Mouse (Mus musculus): ENCODE results near the gene Rhou.

Gene Rhou

DNA sequence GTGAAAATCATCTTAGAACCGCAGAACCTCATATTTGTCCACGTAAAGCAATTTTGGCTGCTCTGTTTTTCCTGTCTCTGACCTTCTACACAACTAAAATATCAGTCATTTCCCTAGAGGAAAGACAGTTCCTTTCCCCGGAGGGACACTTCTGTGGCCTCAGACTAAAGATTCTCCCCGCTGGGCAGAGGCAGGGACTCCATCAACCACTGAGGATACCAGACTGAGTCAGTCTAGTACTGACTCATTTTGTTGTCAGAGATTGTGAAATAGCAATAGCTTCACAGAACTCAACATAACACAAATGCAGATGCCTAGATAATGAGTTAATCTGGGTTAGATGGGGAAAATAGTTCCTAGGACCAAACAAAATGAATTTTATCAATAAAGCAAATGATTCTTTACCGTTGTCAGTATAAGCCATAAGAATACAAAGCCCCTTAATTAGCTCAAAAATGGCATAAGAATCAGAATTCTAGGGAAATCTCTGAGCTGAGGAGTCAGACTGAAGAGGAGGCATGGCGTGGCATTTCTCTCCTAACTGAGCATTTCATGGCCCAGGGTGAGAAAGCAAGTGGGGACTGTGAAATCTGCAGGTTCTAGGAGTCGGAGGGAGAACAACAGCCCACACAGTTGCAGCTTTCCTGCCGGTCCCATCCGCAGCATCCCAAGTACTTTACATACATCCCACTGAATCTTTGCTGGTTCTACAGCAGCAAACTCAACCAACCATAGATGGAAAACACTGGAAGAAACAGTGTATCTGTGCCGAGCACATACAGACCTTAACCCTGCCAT is 38.6 kb downstream of the Rhou start:
- no peak for DNase-seq (ENCODE audit: low spot score in 2 of 2)

DNA sequence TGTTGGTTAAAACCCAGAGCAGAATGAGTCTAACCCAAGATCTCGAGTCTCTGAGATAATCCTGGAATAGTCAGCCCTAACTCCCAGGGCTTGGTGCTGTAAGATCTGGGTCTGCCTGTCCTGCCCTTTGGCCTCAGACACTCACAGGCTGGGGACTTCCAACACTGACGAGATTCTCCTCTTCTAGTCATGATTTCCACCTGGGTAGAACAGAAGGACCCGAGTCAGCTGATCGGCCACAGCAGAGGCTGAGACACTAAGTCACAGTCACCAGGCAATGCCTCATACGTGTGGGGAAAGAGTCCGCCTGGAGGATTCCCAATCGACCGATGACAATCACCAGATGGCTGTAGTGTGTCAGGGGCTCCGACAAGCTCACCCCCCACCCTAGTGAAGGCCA is 42.4 kb downstream of the Rhou start:
- no peak for DNase-seq (ENCODE audit: low spot score in 2 of 2)

DNA sequence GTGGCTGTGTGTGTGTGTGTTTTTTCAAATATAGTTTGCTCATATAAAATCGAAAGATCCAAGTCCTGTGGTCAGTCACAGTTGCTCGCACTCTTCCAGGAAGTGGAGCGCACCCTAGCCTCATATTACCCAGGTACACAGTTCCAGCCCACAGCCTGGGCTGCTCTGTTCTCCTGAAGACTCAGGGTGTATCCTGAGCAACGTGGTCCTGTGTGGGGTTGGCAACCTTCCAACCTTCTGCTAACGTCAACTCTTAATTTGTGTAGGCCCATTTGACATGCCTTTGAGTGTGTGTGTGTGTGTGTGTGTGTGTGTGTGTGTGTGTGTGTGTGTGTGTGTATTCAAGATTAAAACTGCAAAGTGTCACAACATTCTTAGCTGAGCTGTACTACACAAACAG is 43.6 kb downstream of the Rhou start:
- DNase-seq (ENCODE audit: low spot score in 2 of 2) = no peak

DNA sequence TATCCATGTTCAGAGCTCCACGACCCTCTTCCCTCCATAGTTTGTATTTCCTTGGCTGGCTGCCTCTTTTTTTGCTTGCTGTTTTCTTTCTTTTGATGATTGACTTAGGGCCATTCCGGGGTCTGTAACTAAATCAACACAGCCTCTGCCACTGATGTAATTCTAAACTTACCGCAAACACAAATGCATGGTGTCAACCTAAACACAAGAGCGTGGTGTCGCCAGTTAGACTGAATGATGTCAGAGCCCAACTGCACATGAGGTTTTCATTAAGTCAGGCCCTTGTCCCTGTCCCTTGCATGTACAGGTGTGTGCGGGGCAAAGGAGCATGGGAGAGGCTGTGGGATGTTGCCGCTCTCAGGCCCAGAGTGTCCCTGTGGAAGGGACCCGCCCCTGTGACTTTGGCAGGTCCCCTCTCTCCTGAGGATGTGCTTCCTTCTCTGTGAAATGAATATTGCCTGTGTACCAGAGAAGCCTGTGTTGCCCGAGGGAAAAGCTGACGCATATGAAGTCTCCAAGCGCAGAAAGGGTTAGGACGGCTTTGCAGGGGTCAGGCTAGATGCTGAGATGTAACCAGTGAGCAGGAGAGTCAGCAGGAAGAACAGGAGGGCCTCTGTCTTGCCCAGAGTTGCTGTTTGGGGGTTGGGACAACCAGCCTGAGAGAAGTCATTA is 46.8 kb downstream of the Rhou start:
- DNase-seq (ENCODE audit: low spot score in 2 of 2) = no peak

DNA sequence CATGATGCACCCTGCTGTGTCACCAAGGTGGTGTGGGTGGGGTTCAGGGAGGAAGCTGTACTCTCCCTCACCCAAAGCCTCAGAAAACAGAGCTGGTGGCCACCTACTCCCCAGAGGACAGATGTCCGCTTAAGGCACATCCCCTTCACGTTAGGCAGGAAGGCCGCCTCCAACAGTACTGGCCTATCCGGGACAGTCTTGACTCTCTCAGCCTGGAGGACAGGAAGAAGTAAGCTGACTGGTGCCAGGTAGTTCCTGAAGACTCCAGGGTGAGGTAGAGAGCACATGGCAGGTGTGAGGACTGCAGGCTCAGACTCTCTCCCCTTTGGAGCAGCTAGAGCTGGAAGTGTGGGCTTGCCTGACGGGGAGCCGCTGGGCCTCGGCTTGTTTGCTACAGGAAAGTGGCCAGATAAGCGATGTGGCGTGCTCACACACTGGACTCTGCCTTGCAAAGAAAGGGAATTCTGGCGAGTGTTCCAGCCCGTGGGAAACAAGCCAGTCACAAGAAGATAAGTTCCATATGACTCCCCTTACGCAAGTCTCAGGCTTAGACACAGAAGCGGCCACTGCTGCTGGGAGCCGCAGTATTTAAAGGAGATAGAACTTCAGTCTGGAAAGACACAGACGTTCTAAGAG is 48.3 kb downstream of the Rhou start:
- peak; percentile 68 to 87 for DNase-seq (ENCODE audit: low spot score in 2 of 2)

DNA sequence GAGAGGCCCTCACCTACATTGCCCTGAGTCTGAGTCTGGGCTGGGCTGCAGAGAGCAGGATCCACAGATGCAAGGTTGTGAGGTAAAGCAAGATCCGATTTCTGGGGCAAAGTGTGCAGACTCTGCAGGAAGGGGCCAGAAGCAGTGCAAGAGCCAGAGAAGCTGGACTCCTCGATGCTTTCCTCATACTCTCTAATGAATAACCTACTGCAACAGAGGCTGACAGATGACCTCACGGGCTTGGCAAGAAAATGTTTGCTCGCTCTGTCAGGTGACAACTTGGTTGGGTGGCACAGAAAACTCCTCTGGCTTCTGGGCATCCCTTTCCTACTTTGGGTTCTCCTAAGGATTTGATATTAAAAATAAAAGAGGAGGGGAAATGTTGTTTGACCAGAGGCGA is 51.6 kb downstream of the Rhou start:
- no peak for DNase-seq (ENCODE audit: low spot score in 2 of 2)

DNA sequence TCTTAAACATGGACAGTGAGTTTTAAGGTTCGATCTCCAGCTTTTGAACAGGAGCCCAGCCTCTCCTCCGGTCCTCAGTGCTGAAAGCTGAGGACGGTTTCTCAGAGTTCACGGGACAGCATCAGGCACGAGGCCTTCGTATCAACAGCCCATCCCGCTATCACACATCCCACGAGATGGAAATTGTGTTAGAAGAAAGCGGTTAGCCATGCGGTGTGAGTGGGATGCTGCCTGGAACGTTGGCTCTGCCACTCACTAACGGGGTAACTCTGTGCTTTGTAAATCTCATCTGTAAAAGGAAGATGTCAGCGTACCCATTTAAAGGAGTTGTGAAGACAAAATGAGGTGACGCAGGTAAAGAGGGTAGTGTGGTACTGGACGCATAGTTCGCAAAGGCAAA is 53.4 kb downstream of the Rhou start:
- DNase-seq (ENCODE audit: low spot score in 2 of 2) = no peak

DNA sequence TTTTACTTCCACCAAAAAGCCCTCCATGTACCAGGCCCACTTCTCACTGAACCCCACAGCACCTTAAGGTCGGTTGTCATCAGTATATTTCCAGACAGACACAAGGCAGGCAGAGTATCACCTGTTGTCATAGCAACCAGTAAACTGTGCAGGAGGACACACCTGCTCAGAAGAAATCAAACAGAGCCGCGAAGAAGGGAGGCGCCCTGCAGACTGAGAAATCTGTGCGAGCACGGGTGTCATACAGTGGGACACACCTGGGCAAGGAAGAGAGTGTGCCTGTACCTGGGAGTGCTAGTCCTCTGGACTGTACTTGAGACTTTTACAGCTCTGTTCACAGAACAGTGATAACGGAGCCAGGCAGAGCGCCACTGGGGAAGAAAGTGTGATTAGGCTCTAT is 55.0 kb downstream of the Rhou start:
- no peak for DNase-seq (ENCODE audit: low spot score in 2 of 2)

DNA sequence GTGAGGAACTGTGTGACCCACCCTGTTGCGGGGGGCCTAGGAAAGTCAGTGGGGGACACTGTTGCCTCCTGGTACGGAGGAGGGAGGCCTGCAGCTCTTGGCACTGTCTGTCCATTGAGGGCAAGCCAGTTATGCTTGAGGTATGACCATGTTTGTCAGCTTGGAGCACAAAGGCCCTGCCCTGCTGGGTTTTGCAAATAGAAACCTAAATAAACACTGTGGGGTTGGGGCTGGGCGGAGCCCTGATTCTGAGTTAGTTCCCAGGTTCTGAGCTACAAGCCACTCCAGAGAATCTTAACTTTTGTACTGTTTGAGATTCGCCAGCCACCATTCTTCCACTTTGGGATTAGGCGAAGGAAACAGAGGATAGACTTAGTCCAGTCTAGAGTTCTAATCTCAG is 56.6 kb downstream of the Rhou start:
- no peak for DNase-seq (ENCODE audit: low spot score in 2 of 2)

Measured in heart, adult 9 months (tissue).